Mouse (Mus musculus) heart, postnatal 0 days (tissue): ENCODE measurements at regions not wholly inside any gene's neighbourhood (a gene's known extent, or its start where the extent isn't known, plus 50 kb on each side); places are given as distances from the start of the nearest gene placed in this dataset.

Source experiments
- ATAC-seq: fragments of 200-750 bp; cut with Nextera tagmentation; 2 replicates; pipeline ENCODE4 v1.8.0; 2017; ENCODE audit warnings: low read depth, moderate number of reproducible peaks, moderate library complexity; ENCODE audit not compliant: insufficient read depth
- DNase-seq: peaks from one replicate; pipeline ENCODE4 v3.0.0-alpha.2; 2016; ENCODE audit warnings: low spot score
- H3K27ac ChIP-seq: fragments of 300-500 bp; sonication (generic); 2 replicates; pipeline ENCODE4 v1.5.1; 2014; ENCODE audit warnings: low read depth, mild to moderate bottlenecking
- H3K27me3 ChIP-seq: fragments of 300-500 bp; sonication (generic); 2 replicates; pipeline ENCODE4 v1.6.1; 2014; ENCODE audit warnings: low read length, mixed read lengths; ENCODE audit not compliant: control insufficient read depth, insufficient read depth
- H3K36me3 ChIP-seq: fragments of 300-500 bp; sonication (generic); replicated peaks from 2 replicates; pipeline ENCODE4 v1.6.1; 2014; ENCODE audit warnings: low read length, mixed read lengths; ENCODE audit not compliant: control insufficient read depth, insufficient read depth
- H3K4me1 ChIP-seq: fragments of 300-500 bp; sonication (generic); 2 replicates; pipeline ENCODE4 v1.6.1; 2014; ENCODE audit warnings: antibody characterized with exemption; ENCODE audit not compliant: control insufficient read depth, insufficient read depth
- H3K4me2 ChIP-seq: fragments of 300-500 bp; sonication (generic); 2 replicates; pipeline ENCODE4 v1.6.1; 2014; ENCODE audit warnings: low read depth, mild to moderate bottlenecking, low read length, moderate library complexity
- H3K4me3 ChIP-seq: fragments of 300-500 bp; sonication (generic); 2 replicates; pipeline ENCODE4 v1.5.1; 2014; ENCODE audit warnings: low read depth, low read length
- H3K9ac ChIP-seq: fragments of 300-500 bp; sonication (generic); replicated peaks from 2 replicates; pipeline ENCODE4 v1.6.1; 2014; ENCODE audit warnings: low read depth, low read length, mixed read lengths
- H3K9me3 ChIP-seq: fragments of 300-500 bp; sonication (generic); replicated peaks from 2 replicates; pipeline ENCODE4 v1.6.1; 2016; ENCODE audit warnings: low read length; ENCODE audit not compliant: control insufficient read depth
- CTCF ChIP-seq: IDR thresholded peaks from 2 replicates; pipeline ENCODE4 v1.5.1; 2016; ENCODE audit warnings: antibody characterized with exemption, control low read depth, low read depth
- EP300 ChIP-seq: IDR thresholded peaks from 2 replicates; pipeline ENCODE4 v1.6.1; 2016; ENCODE audit warnings: antibody characterized with exemption, low read depth
- WGBS: fragments of 180-500 bp; shearing (Covaris S2); extraction: QIAGEN DNeasy Blood & Tissue Kit; methylation state at CpG from one replicate; pipeline ENCODE4 v1.1.7; 2014; 5-methylcytosine and 5-hydroxymethylcytosine counted together

DNA sequence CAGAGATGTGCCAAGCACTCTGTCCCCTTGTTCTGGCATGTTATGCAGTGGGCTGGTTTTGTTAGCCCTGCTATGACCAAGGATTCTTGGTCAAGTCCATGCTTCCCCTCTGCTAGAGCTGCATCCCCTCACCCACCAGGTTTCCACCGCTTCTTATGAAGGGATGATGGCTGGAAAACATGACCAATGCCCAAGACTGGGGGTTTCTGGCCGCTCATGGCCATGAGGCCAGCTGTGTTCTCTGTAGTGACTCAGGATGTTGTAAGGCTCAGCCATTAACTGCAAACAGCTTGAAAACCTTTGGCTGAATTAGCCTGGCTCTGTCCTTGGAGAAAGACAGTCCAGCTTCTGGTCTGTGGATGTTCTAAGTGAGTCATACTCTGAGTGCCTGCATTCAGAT lies 236.5 kb downstream of the Gm7361 start:
- no peaks in the 10 kb centered on the region for H3K4me1 ChIP-seq
- H3K9ac ChIP-seq, result no peak overlapping the region
- TF ChIP-seq EP300 (no peak), CTCF (no peak)
- H3K9me3 ChIP-seq, result no peaks in the 10 kb centered on the region
- no peak for ATAC-seq
- no peaks in the 10 kb centered on the region for H3K27me3 ChIP-seq
- H3K27ac ChIP-seq, result no peak overlapping the region
- H3K36me3 ChIP-seq, result no peaks in the 10 kb centered on the region
- no peak overlapping the region for H3K4me3 ChIP-seq
- 57% methylated on average over 2 of the region's 2 CpGs for WGBS
- no peak overlapping the region for H3K4me2 ChIP-seq
- no peak for DNase-seq

GRCm38 (mm10) chr5:26497641-26498430 lies 240.3 kb downstream of the Gm7361 start:
- Histone ChIP-seq H3K9me3 (no peaks in the 10 kb centered on the region), H3K27me3 (no peaks in the 10 kb centered on the region), H3K4me2 (no peak overlapping the region), H3K4me1 (no peaks in the 10 kb centered on the region), H3K4me3 (no peak overlapping the region), H3K27ac (no peak overlapping the region), H3K36me3 (no peaks in the 10 kb centered on the region), H3K9ac (no peak overlapping the region)
- 56% methylated on average over 2 of the region's 2 CpGs for WGBS
- ATAC-seq (no peak), DNase-seq (no peak)
- TF ChIP-seq CTCF, result no peak
- TF ChIP-seq EP300, result no peak

DNA sequence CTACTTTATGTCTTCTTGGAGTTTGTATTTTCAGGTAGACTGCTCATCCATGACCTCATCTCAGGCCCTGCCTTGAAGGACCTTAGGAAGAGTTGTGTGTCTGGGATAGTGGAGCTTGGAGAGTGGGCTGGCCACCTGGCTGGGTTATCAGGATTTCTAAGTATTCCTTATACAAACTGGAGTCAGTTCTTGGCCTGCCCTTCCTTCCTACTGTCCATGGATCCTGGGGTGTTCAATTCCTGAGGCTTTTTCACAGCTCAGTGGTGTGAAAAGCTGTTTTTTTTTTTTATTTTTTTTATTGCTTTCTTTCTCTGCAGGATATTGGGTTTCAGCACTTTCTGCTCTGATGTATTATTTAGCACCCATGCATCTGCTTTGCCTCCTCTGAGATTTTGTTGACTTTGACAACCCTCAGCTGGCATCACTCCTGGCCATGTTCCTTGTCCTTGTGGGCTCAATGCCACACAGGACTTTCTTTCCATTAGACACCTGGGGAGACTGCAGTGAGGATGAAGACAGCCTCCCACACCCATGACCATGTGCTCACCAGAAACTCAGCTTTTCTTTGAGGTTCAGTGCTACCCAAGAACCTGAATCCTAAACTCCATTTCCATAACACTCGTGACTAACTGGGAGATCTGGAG lies 252.2 kb downstream of the Gm7361 start:
- H3K36me3 ChIP-seq, result no peaks in the 10 kb centered on the region
- DNase-seq (no peak), ATAC-seq (no peak)
- H3K4me1 ChIP-seq, result no peaks in the 10 kb centered on the region
- no peak overlapping the region for H3K9ac ChIP-seq
- H3K27ac ChIP-seq, result no peak overlapping the region
- 48% methylated on average over 1 of the region's 1 CpGs for WGBS
- no peak overlapping the region for H3K4me2 ChIP-seq
- H3K9me3 ChIP-seq, result no peaks in the 10 kb centered on the region
- no peaks in the 10 kb centered on the region for H3K27me3 ChIP-seq
- no peak for TF ChIP-seq CTCF
- no peak for TF ChIP-seq EP300
- H3K4me3 ChIP-seq, result no peak overlapping the region

- no peaks in the 10 kb centered on the region for H3K9me3 ChIP-seq
- ATAC-seq, result no peak
- no peaks in the 10 kb centered on the region for H3K4me1 ChIP-seq
- DNase-seq, result no peak
- H3K27me3 ChIP-seq, result no peaks in the 10 kb centered on the region
- H3K27ac ChIP-seq, result no peak overlapping the region
- no peak overlapping the region for H3K9ac ChIP-seq
- no peak overlapping the region for H3K4me2 ChIP-seq
- TF ChIP-seq CTCF (no peak), EP300 (no peak)
- no peaks in the 10 kb centered on the region for H3K36me3 ChIP-seq
- WGBS, result 23% methylated on average over 5 of the region's 5 CpGs
- H3K4me3 ChIP-seq, result no peak overlapping the region
Measured at GRCm38 (mm10) chr5:26513039-26513955, 255.8 kb downstream of the Gm7361 start.

- TF ChIP-seq CTCF (no peak), EP300 (no peak)
- DNase-seq (no peak), ATAC-seq (no peak)
- H3K36me3 ChIP-seq, result no peaks in the 10 kb centered on the region
- no peaks in the 10 kb centered on the region for H3K9me3 ChIP-seq
- 22% methylated on average over 6 of the region's 6 CpGs for WGBS
- no peak overlapping the region for H3K4me3 ChIP-seq
- no peak overlapping the region for H3K4me2 ChIP-seq
- no peaks in the 10 kb centered on the region for H3K27me3 ChIP-seq
- H3K4me1 ChIP-seq, result no peaks in the 10 kb centered on the region
- no peak overlapping the region for H3K27ac ChIP-seq
- no peak overlapping the region for H3K9ac ChIP-seq
Measured at GRCm38 (mm10) chr5:26535556-26535955, 278.1 kb downstream of the Gm7361 start.
